Mouse (Mus musculus): ENCODE results near the gene Uhmk1.
"Not testable (repeated sequence)": the region's sequence is repeated elsewhere in the genome, so short reads cannot be mapped to it uniquely, and the experiment has no call there.

Gene Uhmk1

DNA sequence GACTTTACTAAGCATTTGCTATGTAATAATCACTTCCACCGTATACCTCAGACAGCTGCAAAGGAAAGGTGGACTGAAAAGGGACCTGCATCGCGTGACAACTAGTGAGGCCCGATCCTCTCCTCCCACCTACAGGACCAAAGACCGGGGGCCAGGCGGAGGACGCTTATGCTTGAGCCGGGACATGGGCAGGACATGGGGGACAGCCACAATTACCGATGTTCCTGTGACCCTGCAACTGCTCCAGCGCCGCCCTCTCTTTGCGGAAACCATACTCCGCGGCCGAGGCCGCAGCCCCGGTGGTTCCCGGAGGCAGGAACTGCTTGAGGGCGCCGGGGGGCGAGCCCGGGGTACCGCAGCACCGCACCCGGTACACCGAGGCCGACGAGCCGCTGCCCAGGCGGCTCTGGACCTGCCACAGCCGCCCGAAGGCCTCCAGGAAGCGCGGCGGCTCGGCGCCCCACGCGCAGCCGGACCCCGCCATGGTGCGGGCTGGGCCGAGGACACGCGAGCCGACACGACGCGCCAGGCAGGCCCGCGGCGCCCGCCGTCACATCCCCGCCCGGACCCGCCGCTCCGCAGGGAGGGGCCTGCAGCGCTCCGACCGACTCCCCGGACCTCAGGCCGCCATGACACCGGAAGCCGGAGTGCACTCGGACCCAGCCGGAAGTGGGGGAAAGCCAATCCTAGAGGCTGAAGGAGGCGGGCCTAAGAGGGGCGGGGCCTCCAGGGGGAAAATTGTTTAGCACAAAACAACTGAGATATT lies at the start of gene Uhmk1:
Gene Uhmk1 (minus strand): TSS at position 641 of the 766 bp plus-strand sequence.
- peak; percentile 94 to 96 for DNase-seq

DNA sequence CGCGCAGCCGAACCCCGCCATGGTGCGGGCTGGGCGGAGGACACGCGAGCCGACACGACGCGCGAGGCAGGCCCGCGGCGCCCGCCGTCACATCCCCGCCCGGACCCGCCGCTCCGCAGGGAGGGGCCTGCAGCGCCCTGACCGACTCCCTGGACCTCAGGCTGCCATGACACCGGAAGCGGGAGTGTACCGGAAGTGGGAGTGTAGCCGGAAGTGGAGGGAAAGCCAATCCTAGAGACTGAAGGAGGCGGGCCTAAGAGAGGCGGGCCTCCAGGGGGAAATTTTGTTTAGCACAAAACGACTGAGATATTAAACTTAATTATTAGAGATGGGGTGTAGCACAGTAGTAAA lies 40.3 kb upstream of the Uhmk1 start:
- DNase-seq = peak; percentile 90 to 91

DNA sequence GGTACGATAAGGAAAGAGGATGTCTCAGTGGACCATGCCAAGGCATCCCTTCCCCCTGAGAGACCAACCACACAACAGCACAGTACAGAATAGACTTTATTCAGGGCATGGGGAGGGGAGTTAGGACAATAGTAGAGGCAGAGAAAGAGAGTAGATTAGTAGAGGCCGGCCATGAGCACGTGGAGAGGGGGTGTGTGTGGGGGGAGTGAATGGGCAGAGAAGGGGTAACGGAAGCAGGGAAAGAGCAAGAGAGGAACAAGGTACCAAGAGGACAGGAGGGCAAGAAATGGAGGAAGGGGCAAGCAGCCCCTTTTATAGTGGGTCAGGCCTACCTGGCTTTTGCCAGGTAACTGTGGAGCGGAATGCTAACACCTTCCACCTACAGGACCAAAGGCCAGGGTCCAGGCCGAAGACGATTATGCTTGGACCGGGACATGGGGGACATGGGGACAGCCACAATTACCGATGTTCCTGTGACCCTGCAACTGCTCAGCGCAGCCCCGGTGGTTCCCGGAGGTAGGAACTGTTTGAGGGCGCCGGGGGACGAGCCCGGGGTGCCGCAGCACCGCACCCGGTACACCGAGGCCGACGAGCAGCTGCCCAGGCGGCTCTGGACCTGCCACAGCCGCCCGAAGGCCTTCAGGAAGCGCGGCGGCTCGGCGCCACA lies 39.8 kb upstream of the Uhmk1 start:
- no peak for DNase-seq

DNA sequence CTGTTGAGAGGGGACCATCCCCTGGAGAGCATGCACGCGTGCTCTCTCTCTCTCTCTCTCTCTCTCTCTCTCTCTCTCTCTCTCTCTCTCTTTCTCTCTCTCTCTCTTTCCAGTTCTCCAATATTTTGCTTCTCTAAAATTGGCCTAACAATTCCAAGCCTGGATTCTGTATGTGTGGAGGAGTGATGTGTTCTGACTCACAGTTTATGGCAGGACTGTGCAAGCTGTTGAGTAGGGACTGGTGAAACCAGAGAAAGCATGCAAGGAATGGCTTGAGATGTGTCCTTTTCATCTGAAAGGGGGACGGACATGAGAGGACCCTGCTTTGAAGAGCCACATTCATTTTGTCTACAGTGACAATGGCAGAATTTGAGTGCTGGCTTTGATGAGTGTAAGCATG lies 29.8 kb upstream of the Uhmk1 start:
- no peak for DNase-seq

DNA sequence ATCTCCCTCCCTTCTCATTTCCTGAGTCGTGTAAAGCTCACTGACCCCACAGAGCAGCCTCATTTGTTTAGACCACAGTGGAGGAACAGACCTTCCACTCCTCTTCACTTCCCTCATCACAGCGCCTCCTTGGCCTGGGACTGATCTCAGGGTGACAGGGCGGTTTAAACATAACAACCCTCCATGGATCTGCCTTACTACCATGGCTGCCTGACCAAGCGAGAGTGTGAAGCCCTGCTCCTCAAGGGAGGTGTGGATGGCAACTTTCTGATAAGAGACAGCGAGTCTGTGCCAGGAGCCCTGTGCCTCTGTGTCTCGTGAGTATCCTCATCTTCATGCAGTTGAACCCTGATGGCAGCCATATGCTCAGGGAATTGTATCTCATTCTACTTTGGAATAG lies 17.5 kb upstream of the Uhmk1 start, which contains the start of gene Sh2d1b2:
Gene Sh2d1b2 (plus strand): TSS at position 62 of the 400 bp plus-strand sequence.
- DNase-seq = not testable (repeated sequence)

DNA sequence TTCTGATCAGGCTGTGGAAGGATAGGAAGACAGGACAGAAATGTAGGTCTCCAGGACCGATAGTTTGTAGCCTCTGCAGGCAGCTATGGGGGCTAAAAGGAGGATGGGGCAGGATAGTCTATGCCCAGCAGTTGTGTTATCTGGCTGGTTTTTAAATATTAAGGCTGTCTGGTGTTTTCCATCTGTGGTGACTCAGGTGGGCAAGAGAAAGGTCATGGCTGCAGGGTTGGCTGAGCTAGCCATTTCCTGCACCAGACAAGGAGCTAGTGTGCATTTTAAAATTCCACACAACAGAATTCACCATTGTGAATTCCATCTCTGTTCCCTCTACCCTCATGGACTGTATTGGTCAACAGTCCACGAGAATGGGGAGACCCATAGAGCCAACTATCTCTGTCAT lies 8.1 kb upstream of the Uhmk1 start:
- DNase-seq = no peak

DNA sequence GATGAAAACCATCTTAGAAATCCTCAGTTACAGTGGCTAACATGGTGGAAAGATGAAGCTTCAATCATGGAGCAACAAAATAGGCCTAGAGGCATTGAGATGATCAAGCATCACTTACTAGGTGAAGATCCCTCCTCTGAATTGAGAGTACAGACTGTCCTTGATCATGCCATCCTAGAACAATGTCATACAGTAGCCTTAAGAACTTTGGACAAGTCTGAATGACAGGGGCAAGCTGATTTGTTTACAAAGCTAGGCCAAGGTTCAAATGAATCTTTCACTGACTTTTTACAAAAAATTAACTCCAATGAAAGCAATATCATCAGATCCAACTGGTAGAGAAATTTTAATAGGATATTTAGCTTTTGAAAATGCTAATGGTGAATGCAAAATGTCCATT lies 5.2 kb upstream of the Uhmk1 start:
- DNase-seq = no peak

DNA sequence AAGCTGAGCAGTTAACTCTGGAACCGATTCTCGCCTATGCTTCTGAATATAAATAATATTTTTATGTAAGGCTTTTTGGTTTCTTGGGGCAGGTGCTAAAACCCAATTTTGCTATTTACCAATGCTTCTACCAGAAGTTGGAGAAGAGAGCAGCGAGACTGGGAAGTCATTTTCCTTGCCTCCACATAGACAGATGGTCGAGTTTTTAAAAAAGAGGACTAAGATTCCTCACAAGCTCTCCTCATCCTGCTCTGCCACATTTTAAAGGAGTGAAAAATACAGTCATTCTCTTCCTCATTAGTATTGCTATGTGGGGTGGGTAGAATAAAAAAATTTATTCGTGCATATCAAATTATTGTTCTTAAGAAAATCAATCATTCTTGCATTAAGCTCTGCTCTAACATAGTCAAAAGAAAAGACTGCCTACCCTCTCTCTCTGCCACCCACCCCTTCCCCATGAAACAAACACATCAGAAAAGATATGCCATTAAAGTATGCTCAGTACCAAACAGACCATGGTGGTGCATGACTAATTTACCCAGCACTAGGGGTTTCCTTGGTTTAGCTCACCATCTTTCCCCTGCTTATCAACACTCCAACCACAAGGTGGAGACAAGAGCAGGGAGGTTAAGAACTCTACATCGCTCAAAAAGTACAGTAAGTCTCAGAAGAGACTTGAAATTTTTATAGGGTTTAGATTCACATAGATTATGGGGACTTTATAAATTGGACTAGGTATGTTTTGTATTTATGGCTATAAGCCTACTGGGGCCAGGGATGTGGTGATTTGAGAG lies 3.1 kb upstream of the Uhmk1 start:
- peak in 1 of 2 experiments; percentile 19 for DNase-seq

DNA sequence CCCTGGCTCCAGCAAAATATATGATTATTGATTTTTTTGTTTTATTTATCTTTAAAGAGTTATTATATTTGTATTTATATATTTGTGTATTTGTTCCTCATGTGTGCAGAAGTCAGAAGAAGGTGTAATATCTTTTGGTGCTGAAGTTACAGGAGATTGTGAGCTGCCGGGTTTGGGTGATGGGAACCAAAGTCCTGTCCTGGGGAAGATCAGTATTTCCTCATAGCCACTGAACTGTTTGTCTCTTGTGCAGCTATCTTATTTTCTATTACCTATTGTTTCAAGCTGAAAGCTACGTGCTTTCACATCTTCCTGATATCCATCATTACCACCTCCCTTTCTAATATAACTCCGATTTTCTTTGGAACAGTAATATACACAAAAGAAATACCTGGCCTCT lies 393 bp upstream of the Uhmk1 start:
- DNase-seq = no peak

DNA sequence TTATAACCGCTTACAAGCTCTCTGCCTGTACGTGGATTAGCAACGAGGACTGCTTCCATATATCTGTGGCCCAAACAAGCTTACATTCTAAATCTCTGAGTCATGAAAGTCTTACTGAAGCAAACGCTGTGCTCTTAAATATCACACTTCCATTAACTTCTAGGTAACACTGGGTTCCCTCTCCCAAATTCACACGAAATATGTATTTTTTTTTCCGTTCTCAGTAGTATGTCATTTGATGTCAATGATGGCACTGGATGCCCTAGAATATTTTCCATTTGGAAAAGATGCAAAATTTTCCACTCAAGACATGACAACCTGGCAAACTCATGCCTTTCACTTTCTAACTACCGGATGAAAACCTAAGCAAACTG lies 827 bp downstream of the Uhmk1 start:
- no peak for DNase-seq

DNA sequence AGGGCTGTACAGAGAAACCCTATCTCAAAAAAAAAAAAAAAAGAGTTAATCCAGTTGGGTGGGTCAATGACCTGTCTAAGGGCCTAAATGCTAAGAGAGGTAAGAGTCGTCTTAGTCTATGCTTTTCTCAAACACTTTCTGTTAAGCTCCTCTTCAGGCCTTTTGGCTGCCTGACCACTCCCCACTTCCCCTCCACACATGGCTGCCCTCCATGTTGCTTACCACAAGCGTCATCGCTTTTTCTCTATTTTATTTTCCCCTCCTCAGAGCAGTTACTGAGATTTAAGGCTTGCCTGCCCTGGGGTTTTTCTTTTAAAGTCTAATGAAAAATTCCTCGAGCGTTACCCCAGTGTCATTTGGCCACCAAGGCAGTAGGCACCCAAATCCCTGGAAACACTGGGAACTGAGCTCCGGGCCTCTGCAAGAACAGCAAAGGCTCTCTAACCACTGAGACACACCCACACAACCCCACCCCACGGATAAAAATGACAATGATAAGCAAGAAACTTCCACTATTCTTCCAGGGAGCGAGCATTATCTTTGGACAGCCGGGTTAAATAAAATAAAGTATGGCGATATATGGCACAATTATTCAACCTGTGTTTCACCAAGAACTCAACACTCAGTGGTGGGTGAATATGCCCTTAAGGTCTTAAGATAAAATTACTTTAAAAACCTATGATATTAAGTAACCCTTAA lies 1.9 kb downstream of the Uhmk1 start:
- no peak for DNase-seq

DNA sequence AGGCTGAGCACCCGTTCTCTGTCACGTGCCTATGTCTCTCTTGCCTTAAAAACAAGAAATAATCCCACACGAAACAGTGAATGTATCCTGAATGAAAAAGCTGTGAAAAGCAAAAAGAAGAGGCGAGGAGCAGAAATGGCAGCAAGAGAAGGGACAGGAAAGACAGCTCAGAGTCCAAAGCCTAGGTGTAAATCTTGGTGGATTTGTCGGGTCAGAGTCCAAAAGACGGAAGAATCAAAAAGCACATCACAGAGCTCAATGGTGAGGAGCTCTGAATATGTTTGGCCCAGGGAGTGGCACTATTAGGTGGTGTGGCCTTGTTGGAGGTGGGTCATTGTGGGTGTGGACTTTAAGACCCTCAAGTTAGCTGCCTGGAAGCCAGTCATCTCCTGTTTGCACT lies 8.8 kb downstream of the Uhmk1 start:
- DNase-seq = no peak

DNA sequence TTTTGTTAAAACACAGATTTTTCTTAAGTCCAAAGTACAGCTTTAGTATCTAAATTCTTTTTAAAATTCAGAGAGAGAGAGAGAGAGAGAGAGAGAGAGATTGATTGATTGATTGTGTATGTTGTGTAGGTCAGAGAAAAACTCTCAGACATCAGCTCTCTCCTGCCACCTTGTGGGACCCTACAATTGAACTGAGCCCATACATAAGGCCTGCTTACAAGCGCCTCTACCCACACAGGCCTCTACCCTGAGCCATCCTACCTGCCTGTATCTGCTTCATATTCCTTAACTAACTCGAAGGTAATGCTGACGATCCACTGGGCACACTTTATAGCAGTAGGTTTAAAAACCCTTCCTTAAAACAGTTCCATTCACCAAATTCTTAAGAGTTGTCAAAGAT lies 14.8 kb downstream of the Uhmk1 start:
- peak; percentile 42 to 55 for DNase-seq

DNA sequence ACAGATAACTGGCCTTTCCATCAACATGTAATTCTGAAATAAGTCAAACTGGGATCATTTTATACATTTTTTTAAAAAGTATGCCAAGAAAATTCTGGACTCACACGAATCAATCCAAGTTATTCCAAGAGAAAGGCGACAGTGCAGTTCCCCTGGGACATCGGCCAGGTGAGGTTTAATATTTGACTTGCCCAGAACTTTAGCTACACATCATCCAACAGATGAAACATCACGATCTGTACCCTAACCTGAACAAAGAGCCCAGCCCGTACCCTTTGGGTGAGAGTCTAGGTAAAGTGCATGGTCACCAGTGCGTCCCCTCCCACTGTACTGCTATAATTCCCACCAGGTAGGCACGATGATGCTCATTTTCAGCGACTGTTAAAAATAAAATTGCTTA lies 19.0 kb downstream of the Uhmk1 start:
- DNase-seq = no peak

DNA sequence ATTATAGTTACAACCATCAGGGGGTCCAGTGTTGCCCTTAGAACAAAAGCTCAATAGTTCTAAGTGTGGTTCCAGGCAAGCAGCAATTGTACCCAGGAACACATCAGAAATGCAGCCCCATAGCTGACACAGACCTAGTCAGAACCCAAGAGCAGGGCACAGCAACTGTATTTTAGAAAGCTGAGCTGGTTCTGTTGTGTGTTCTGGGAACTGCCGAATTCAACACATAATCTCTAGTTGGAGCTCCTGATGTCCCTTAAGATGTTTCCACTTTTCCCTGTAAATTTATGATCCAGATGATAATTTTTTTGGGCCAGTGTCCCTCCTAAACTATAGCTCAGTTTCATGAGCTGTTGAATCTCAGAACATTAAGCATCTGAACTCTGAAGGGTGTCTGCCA lies 23.3 kb downstream of the Uhmk1 start:
- no peak for DNase-seq

DNA sequence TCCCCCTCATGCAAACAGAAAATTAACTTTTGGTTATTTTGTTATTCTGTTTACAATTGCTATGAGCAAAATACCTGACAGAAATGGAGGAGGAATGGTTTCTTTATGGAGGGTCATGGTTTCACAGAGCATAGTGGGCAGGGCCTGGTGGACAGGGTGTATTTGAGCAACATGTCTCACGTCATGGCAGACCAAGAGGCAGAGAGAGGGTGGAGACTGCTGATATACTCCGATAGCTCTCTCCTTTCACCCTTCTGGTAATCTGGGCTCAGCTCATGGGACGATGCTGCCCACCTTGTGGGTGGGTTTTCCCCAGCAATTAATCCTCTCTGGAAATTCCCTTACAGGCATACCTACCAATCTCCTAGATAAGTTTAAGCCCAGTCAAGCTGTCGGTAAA lies 25.0 kb downstream of the Uhmk1 start:
- no peak for DNase-seq

DNA sequence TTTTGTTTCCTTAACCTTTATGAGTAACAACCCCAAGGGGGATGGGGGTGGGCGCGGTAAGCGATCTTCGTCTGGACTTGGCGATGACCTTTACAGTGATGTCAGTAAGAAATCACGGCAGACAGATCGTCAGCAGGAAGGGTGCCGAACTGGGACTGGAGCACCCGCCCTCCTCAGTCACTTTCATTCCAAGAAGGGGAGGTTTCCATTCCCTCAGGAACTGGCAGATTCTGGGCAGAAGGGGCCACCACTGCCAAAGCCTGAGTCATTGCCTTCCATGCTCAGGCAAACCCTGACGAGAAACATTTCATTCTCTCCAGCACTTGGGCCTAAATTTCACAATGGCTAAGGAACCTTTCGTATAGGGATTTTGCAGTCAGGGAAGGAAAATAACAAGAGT lies 26.6 kb downstream of the Uhmk1 start:
- peak; percentile 11 to 14 for DNase-seq

DNA sequence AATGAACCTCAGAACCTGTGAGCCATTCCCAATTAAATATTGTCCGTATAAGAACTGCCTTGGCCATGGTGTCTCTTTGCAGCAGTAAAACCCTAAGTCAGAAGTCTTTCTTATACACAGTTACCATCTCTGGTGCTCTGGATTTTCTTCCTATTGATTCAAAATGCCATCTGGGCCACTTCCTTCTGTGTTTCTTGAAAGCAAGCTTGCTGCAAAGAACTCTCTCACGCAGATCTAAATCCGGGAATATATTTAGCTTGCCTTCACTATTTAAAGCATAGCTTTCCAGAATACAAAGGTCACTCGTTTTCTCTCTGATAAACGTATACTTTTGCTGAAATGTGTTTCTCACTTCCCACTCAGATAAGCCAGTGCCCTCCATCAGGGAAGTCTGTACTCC lies 28.7 kb downstream of the Uhmk1 start:
- DNase-seq = no peak

DNA sequence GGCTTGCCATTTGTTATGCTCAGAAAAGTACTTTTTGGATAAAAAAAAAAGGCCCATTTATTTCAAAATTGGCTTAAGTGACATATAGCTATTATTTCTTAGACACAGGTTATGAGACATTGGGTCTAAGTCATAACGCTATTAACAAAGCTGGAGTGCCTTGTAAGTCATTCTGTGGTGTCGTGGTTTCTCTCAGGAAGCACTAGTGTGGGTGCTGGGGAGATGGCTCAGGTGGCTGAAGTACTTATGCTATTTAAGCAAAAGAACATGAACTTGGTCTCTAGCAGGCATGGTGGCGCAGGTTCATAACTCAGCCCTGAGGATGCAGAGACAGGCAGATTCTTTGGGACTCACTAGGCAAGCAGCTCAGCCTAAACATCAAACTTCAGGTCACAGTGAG lies 30.1 kb downstream of the Uhmk1 start:
- DNase-seq = no peak

DNA sequence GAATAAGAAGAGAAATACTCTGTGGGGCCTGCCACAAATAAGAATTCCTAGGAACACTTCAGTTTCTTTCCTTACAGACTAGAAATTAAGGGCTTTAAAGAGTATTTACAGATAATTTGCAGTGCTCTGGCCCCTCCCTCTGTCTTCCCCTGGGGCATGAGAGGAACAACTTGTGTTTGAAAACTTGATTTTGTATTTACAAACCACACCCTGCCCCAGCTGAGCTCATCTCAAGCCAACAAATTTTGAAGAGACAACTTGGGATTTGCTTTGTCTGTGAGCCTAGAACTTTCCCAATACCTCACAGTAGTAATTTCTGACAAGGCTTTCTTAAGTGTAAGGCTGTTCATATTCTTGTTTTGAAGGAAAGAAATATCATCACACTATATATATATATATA lies 32.5 kb downstream of the Uhmk1 start:
- no peak for DNase-seq

DNA sequence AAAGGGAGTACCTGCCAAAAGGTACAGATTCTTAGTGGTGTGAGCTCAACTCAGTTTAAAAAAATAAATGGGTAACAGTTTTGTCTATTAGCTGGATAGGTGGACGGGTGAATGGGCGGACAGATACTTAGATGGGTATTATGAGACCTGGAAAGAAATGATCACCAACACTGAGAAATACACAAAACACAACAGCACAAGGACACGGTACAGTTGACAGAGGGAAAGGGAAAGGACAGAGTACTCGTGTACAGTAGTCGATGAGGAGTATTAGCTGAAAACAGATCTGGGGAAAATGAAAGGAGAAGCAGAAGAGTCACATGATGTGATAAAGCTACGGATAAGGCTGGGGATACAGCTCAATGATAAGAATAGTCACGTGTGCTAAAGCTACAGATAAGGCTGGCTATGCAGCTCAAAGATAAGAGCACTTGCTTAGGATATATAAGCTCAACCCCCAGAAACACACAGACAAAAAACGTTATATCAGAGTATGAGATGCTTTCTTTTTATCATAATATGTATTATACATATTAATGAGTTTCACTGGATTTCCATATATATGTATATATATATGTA lies 38.4 kb downstream of the Uhmk1 start:
- DNase-seq = no peak

DNA sequence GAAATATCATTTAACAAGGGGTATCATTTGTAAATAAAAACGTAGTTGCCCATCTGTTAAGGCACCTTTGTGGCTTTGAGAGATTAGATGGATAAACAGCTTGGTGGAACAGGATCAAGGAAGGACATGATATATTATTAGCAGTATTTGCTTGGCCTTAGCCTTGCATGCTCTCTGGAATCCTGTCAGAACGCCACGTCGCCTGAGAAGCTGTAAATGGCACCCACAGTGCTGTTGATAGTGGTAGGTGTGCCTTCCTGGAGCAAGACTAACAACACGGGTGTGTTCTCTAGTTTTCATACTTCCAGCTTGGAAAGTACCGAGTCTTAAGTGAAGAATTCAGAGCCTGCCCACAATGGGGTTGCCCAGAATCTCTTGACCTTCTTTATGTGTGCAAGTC lies 39.3 kb downstream of the Uhmk1 start:
- peak; percentile 17 to 25 for DNase-seq

DNA sequence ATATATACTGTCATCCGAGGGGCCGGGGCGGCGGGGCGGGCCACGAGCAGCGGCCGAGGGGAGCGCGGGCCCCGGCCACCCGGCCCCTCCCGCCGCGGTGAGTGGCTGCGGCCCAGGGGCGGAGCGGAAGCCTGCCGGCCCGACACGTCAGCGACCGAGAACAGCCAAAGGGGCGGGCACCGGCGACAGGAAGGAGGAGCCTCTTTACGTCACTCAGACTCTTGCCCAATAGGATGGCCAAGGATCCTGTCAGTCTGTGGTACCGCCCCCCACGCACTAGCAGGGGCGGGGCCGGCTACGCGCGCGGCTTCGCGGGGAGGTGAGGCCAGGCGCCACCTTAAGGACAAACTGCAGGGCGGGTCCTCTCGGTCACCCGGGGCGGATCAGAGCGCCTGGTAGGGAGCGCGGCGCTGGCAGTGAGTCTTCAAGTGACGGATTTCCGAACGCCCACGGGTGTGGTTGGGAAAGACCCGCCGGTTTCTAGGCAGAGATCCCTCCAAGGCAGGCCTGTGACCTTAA lies 40.3 kb downstream of the Uhmk1 start, which contains the start of gene Uap1:
Gene Uap1 (minus strand): TSS at position 144 of the 519 bp plus-strand sequence.
- peak; percentile 98 to 99 for DNase-seq

All from cerebellum, postnatal 10 days (tissue).